Comparison of ENCODE assay signal across 10 mouse cellular contexts in the genomic region with DNA sequence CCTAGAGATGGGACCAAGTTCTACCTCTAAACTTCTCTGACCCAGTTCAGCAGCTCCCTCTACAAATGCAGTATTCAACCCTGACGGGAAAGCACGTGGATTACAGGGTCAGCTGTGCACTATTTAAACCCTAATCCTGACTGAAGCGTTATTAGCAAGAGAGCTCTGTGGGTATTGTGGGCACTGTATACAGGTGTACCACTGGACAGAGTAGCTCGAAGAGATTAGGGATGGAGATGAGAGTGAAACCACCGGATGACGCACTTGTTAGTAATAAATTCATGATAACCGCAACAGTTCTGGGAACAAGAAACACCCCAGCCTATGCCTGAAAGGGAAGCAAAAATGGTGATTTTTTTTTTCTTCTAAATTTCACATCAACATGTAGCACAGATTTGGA.
"Had no signal": no experiment of that assay in that cellular context is flagged by ENCODE, and none has a peak within 500 bp of the region (broad histone marks: within the 10 kb centered on the region; RNA-seq: fewer than 3 reads in every experiment).

No protein-coding gene starts in this region.

- H3K4me1 ChIP-seq: stomach, embryonic 15.5 days had no signal

- H3K4me3 ChIP-seq: kidney, embryonic 15.5 days; limb, embryonic 13.5 days; neural tube, embryonic 13.5 days; stomach, embryonic 15.5 days had no signal

- H3K36me3 ChIP-seq: kidney, embryonic 15.5 days; limb, embryonic 13.5 days; neural tube, embryonic 13.5 days; stomach, embryonic 15.5 days had no signal

- H3K27ac ChIP-seq: kidney, embryonic 15.5 days; limb, embryonic 13.5 days; liver, embryonic 14.5 days; neural tube, embryonic 13.5 days; stomach, embryonic 15.5 days had no signal

- H3K4me2 ChIP-seq: kidney, embryonic 15.5 days; limb, embryonic 13.5 days; neural tube, embryonic 13.5 days; stomach, embryonic 15.5 days had no signal

- H3K27me3 ChIP-seq: kidney, embryonic 15.5 days; limb, embryonic 13.5 days; neural tube, embryonic 13.5 days; stomach, embryonic 15.5 days had no signal

- DNase-seq: kidney, adult 2 months; kidney, postnatal 14 days; left cerebral cortex, postnatal 4 days; lung, adult 18-20 months; thymus, postnatal 36 days had no signal

- H3K9ac ChIP-seq: kidney, embryonic 15.5 days; limb, embryonic 13.5 days; liver, embryonic 14.5 days; neural tube, embryonic 13.5 days; stomach, embryonic 15.5 days had no signal

- H3K9me3 ChIP-seq: kidney, embryonic 15.5 days; limb, embryonic 13.5 days; neural tube, embryonic 13.5 days; stomach, embryonic 15.5 days had no signal
